Mouse (Mus musculus): Measurements from ENCODE around the gene Acad10. TPM values are rescaled to one million over a fixed set of nuclear protein-coding genes. Genes with fewer than 3 reads are reported as not detected.

Gene Acad10
- polyA plus RNA-seq (2015; fragmentation: Nextera tagmentation; extraction: Ambion mirVana): 3.5 and 5.6 TPM in 2 replicates

GRCm38 (mm10) chr5:121660059-121660896, at the start of gene Acad10, which contains the start of gene Brap:
Gene Acad10 (minus strand): TSS chr5:121660514.
Gene Brap (plus strand): TSS chr5:121660563.
- Histone ChIP-seq H3K4me3 (replicated peaks; ENCODE audit: low read length) (peak within 1 kb of the TSS; percentile 73), H3K9ac (ENCODE audit: low read length) (peak within 1 kb of the TSS; percentile 89), H3K36me3 (ENCODE audit: control insufficient read depth, insufficient read depth, low read length) (peaks cover 8% of the 10 kb centered on the region; the same call in 1 of the 2 replicates), H3K27me3 (ENCODE audit: control insufficient read depth, insufficient read depth, low read length) (no peaks in the 10 kb centered on the region), H3K27ac (ENCODE audit: low read length) (peak within 1 kb of the TSS; percentile 56), H3K4me1 (ENCODE audit: control insufficient read depth, insufficient read depth, low read length) (0 out of 2 replicates have a peak, but pooled peaks cover 10% of the 10 kb centered on the region), H3K4me2 (ENCODE audit: low read depth, low read length) (peak within 1 kb of the TSS; percentile 88), H3K9me3 (replicated peaks; ENCODE audit: control insufficient read depth, low read length) (no peaks in the 10 kb centered on the region)
- 1% methylated on average over 84 of the region's 85 CpGs for WGBS
- peak; percentile 89 for ATAC-seq (ENCODE audit: insufficient read depth, low FRiP score)

- Histone ChIP-seq H3K36me3 (ENCODE audit: control insufficient read depth, insufficient read depth, low read length) (no peaks in the 10 kb centered on the region), H3K4me1 (ENCODE audit: control insufficient read depth, insufficient read depth, low read length) (peaks cover 12% of the 10 kb centered on the region; the same call in 1 of the 2 replicates), H3K27ac (ENCODE audit: low read length) (no peak overlapping the region), H3K9ac (ENCODE audit: low read length) (no peak overlapping the region), H3K4me3 (replicated peaks; ENCODE audit: low read length) (0 out of 2 replicates have a peak overlapping the region, but pooled peaks have one; percentile 13), H3K4me2 (ENCODE audit: low read depth, low read length) (peak overlapping the region; percentile 53), H3K9me3 (replicated peaks; ENCODE audit: control insufficient read depth, low read length) (no peaks in the 10 kb centered on the region), H3K27me3 (ENCODE audit: control insufficient read depth, insufficient read depth, low read length) (no peaks in the 10 kb centered on the region)
- 8% methylated on average over 20 of the region's 20 CpGs for WGBS
- peak; percentile 50; the same call in 1 of the 2 replicates for ATAC-seq (ENCODE audit: insufficient read depth, low FRiP score)
Measured at GRCm38 (mm10) chr5:121704512-121705248, 44.4 kb upstream of the Acad10 start.

GRCm38 (mm10) chr5:121703341-121703740, 43.0 kb upstream of the Acad10 start:
- WGBS: 39% methylated on average over 1 of the region's 1 CpGs
- no peak for ATAC-seq (ENCODE audit: insufficient read depth, low FRiP score)

GRCm38 (mm10) chr5:121701111-121701769, 40.9 kb upstream of the Acad10 start:
- Histone ChIP-seq H3K27ac (ENCODE audit: low read length) (no peak overlapping the region), H3K4me3 (replicated peaks; ENCODE audit: low read length) (no peak overlapping the region), H3K4me2 (ENCODE audit: low read depth, low read length) (no peak overlapping the region), H3K9me3 (replicated peaks; ENCODE audit: control insufficient read depth, low read length) (no peaks in the 10 kb centered on the region), H3K9ac (ENCODE audit: low read length) (no peak overlapping the region), H3K4me1 (ENCODE audit: control insufficient read depth, insufficient read depth, low read length) (peaks cover 12% of the 10 kb centered on the region; the same call in 1 of the 2 replicates), H3K36me3 (ENCODE audit: control insufficient read depth, insufficient read depth, low read length) (no peaks in the 10 kb centered on the region), H3K27me3 (ENCODE audit: control insufficient read depth, insufficient read depth, low read length) (no peaks in the 10 kb centered on the region)
- ATAC-seq (ENCODE audit: insufficient read depth, low FRiP score): no peak
- WGBS: 48% methylated on average over 8 of the region's 8 CpGs

More at GRCm38 (mm10) chr5:121703341-121703740, 43.0 kb upstream of the Acad10 start:
- no peaks in the 10 kb centered on the region for H3K36me3 ChIP-seq (ENCODE audit: control insufficient read depth, insufficient read depth, low read length)
- H3K27me3 ChIP-seq (ENCODE audit: control insufficient read depth, insufficient read depth, low read length): no peaks in the 10 kb centered on the region
- no peak overlapping the region for H3K4me3 ChIP-seq (replicated peaks; ENCODE audit: low read length)
- H3K27ac ChIP-seq (ENCODE audit: low read length): no peak overlapping the region
- no peak overlapping the region for H3K4me2 ChIP-seq (ENCODE audit: low read depth, low read length)
- no peak overlapping the region for H3K9ac ChIP-seq (ENCODE audit: low read length)
- H3K4me1 ChIP-seq (ENCODE audit: control insufficient read depth, insufficient read depth, low read length): peaks cover 12% of the 10 kb centered on the region; the same call in 1 of the 2 replicates
- H3K9me3 ChIP-seq (replicated peaks; ENCODE audit: control insufficient read depth, low read length): no peaks in the 10 kb centered on the region

GRCm38 (mm10) chr5:121700496-121700895, 40.2 kb upstream of the Acad10 start:
- Histone ChIP-seq H3K27ac (ENCODE audit: low read length) (0 out of 2 replicates have a peak overlapping the region, but pooled peaks have one; percentile 18), H3K9ac (ENCODE audit: low read length) (peak overlapping the region; percentile 66)

GRCm38 (mm10) chr5:121699891-121700290, 39.6 kb upstream of the Acad10 start:
- H3K36me3 ChIP-seq (ENCODE audit: control insufficient read depth, insufficient read depth, low read length): no peaks in the 10 kb centered on the region

More at GRCm38 (mm10) chr5:121700496-121700895, 40.2 kb upstream of the Acad10 start:
- H3K4me1 ChIP-seq (ENCODE audit: control insufficient read depth, insufficient read depth, low read length): peaks cover 12% of the 10 kb centered on the region; the same call in 1 of the 2 replicates
- 14% methylated on average over 11 of the region's 11 CpGs for WGBS
- no peaks in the 10 kb centered on the region for H3K36me3 ChIP-seq (ENCODE audit: control insufficient read depth, insufficient read depth, low read length)
- H3K4me2 ChIP-seq (ENCODE audit: low read depth, low read length): peak overlapping the region; percentile 40
- peak overlapping the region; percentile 10; the same call in 1 of the 2 replicates for H3K4me3 ChIP-seq (replicated peaks; ENCODE audit: low read length)
- ATAC-seq (ENCODE audit: insufficient read depth, low FRiP score): no peak
- no peaks in the 10 kb centered on the region for H3K9me3 ChIP-seq (replicated peaks; ENCODE audit: control insufficient read depth, low read length)
- no peaks in the 10 kb centered on the region for H3K27me3 ChIP-seq (ENCODE audit: control insufficient read depth, insufficient read depth, low read length)

GRCm38 (mm10) chr5:121696761-121697160, 36.4 kb upstream of the Acad10 start:
- Histone ChIP-seq H3K27me3 (ENCODE audit: control insufficient read depth, insufficient read depth, low read length) (no peaks in the 10 kb centered on the region), H3K27ac (ENCODE audit: low read length) (no peak overlapping the region), H3K9ac (ENCODE audit: low read length) (no peak overlapping the region), H3K4me1 (ENCODE audit: control insufficient read depth, insufficient read depth, low read length) (peaks cover 4% of the 10 kb centered on the region; the same call in 1 of the 2 replicates), H3K4me3 (replicated peaks; ENCODE audit: low read length) (no peak overlapping the region), H3K4me2 (ENCODE audit: low read depth, low read length) (no peak overlapping the region), H3K36me3 (ENCODE audit: control insufficient read depth, insufficient read depth, low read length) (no peaks in the 10 kb centered on the region), H3K9me3 (replicated peaks; ENCODE audit: control insufficient read depth, low read length) (no peaks in the 10 kb centered on the region)
- ATAC-seq (ENCODE audit: insufficient read depth, low FRiP score): no peak
- WGBS: 69% methylated on average over 6 of the region's 6 CpGs

More at GRCm38 (mm10) chr5:121699891-121700290, 39.6 kb upstream of the Acad10 start:
- H3K27me3 ChIP-seq (ENCODE audit: control insufficient read depth, insufficient read depth, low read length): no peaks in the 10 kb centered on the region
- H3K4me3 ChIP-seq (replicated peaks; ENCODE audit: low read length): no peak overlapping the region
- no peak overlapping the region for H3K4me2 ChIP-seq (ENCODE audit: low read depth, low read length)
- WGBS: 46% methylated on average over 5 of the region's 5 CpGs
- peaks cover 10% of the 10 kb centered on the region; the same call in 1 of the 2 replicates for H3K4me1 ChIP-seq (ENCODE audit: control insufficient read depth, insufficient read depth, low read length)
- no peak overlapping the region for H3K27ac ChIP-seq (ENCODE audit: low read length)
- H3K9ac ChIP-seq (ENCODE audit: low read length): peak overlapping the region; percentile 66; the same call in 1 of the 2 replicates
- no peak for ATAC-seq (ENCODE audit: insufficient read depth, low FRiP score)
- H3K9me3 ChIP-seq (replicated peaks; ENCODE audit: control insufficient read depth, low read length): no peaks in the 10 kb centered on the region

GRCm38 (mm10) chr5:121692897-121693296, 32.6 kb upstream of the Acad10 start:
- 74% methylated on average over 4 of the region's 4 CpGs for WGBS
- Histone ChIP-seq H3K27me3 (ENCODE audit: control insufficient read depth, insufficient read depth, low read length) (no peaks in the 10 kb centered on the region), H3K9me3 (replicated peaks; ENCODE audit: control insufficient read depth, low read length) (no peaks in the 10 kb centered on the region), H3K4me3 (replicated peaks; ENCODE audit: low read length) (no peak overlapping the region), H3K27ac (ENCODE audit: low read length) (no peak overlapping the region), H3K4me1 (ENCODE audit: control insufficient read depth, insufficient read depth, low read length) (peaks cover 10% of the 10 kb centered on the region), H3K4me2 (ENCODE audit: low read depth, low read length) (no peak overlapping the region), H3K36me3 (ENCODE audit: control insufficient read depth, insufficient read depth, low read length) (no peaks in the 10 kb centered on the region), H3K9ac (ENCODE audit: low read length) (no peak overlapping the region)
- no peak for ATAC-seq (ENCODE audit: insufficient read depth, low FRiP score)

Measured in stomach, embryonic 16.5 days (tissue).